Mouse (Mus musculus) cerebellum, postnatal 25 days (tissue): ENCODE data around the gene Tsc22d4.
"Not testable (repeated sequence)": the region's sequence is repeated elsewhere in the genome, so short reads cannot be mapped to it uniquely, and the experiment has no call there.

Experiments
- DNase-seq, 2 experiments: peaks; one replicate each; pipeline ENCODE4 v3.0.0; 2021; ENCODE audit warnings: mixed read lengths in 2 of 2

Tsc22d4 gene

DNA sequence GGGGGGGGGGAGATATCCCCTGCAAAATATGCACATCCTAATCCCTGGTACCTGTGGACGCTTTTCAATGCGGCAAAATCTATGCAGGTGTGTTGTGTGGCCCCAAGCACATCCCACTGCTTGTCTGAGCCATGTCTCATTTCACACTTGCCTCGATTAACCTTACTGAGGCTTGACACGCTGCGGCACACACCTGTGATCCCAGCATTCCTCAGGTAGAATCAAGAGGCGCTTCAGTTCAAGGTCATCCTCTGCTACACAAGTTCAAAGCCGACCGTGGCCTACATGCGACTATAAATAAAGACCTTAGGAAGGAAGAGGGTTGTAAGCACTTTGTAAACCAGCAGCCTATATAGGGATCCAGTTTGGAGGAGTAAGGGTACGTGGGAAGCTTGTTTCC lies 3.5 kb upstream of the Tsc22d4 start:
- no peak for DNase-seq

DNA sequence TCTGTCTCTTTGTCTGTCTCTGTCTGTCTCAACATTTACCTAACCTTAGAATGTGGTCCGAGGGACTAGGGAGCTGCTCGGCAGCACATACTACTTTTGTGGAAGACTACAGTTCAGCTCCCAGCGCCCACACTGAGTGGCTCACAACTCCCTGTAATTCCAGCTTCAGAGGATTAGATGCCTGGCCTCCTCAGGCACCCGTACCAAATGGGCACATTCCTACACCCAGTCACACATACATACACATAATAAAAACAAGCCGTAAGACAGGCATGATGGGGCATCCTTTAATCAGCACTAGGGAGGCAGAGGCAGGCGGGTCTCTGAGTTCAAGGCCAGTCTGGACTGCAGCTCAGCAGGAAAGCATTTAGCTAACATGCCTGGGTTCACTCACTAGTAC lies 2.7 kb upstream of the Tsc22d4 start:
- DNase-seq, result no peak

DNA sequence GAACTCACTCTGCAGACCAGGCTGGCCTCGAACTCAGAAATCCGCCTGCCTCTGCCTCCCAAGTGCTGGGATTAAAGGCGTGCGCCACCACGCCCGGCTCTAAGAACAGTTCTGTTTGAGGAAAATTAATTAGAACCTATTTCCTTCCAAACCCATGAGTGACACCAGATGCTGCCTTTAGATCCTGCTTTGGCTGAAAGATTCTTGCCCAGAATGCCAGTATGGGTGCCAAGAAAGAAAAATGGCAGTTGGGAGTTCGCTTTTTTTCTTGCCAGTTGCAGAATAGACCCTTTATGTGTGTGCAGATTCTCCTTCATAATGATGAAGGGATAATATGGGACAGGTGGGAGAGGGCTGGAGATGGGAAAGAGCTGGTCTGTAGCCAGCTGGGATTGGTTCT lies 1.3 kb upstream of the Tsc22d4 start:
- DNase-seq, result no peak

DNA sequence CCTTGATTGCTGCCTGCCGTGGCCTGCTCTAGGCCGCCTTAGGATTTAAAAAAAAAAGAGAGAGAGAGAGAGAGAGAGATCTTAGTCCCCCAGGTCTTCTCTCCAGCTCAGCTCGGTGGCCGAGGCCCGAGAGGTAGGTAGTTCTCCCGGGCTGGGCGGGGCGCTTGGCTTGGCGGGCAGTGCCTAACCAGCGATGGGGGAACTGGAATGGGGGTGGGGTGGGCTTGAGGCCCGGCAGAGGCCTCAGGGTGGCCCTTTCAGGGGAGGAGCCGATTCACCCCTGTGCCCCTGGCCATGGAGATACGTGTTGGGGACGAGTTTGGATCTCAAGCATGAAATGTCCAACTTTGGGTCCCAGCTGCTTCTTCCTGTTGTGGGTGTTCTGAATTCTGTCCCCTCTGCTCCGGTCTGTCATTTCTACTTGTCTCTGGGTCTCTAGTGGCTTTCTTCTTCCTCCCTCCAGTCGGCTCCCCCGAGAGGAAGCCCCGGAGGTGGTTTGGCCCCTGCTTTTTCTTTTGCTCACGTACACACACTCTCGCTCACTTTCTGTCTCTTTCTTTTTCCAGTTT lies 836 bp downstream of the Tsc22d4 start:
- peak; percentile 67 to 77 for DNase-seq

DNA sequence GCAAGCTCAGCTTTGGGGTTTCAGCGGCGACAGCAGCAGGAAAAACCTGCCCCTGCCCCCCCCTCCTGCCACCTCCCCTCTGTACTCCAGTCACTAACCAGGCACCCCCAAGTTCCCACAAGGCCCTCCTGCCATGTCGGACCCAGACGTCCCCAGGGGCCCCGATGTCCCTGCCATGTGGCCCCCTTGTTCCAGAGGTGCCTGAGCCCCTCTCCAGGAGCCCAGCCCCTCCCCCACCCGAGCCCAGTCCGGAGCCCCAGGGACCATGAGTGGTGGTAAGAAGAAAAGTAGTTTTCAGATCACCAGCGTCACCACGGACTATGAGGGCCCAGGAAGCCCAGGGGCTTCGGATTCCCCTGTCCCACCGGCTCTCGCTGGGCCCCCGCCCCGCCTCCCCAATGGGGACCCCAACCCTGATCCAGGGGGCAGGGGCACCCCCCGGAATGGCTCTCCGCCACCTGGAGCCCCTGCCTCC lies 1.4 kb downstream of the Tsc22d4 start:
- DNase-seq, result peak in 1 of 2 experiments; percentile 49

DNA sequence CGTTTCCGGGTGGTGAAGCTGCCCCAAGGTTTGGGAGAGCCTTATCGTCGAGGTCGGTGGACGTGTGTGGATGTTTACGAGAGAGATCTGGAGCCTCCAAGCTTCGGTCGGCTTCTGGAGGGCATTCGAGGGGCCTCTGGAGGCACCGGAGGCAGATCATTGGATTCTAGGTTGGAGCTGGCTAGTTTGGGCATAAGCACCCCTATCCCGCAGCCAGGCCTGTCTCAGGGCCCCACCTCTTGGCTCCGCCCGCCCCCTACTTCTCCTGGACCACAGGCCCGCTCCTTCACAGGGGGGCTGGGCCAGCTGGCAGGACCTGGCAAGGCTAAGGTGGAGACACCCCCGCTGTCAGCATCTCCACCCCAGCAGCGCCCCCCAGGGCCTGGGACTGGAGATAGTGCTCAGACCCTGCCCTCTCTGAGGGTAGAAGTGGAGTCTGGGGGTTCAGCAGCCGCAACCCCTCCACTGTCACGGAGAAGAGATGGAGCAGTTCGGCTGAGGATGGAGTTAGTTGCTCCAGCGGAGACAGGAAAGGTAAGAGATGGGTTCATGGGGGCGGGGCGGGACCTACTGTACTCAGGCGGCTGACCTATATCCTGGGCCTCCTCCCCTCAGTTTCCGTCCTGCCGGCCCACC lies 1.9 kb downstream of the Tsc22d4 start:
- peak; percentile 58 to 72 for DNase-seq

DNA sequence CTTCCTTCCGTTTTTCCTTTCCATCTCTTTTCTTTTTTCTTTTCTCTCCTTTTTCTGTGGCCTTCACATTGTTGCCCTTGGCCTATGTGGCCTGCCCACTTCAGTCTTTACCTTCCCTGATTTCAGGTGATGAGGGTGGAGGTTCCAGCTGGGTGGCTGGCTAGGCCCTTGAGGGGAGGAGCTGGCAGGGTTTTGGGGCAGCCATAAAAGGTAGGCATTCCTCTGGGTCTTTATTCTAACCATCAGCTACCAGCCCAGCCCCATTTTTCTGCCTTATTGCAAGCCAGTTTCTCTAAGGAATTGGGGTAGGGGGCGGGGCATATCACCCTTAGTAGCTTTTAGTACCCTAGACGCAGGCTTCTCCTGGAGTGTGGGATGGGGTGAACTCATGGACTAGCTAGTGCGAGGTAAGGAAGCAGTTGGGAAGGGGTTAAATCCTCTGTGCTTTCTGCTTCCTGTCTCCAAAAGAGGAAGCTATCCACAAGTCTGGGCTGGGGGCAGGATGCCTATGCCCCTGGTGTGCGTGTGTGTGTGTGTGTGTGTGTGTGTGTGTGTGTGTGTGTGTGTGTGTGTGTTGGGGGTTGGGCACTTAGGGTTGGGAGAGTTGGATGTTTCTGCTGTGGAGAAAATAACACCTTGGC lies 2.7 kb downstream of the Tsc22d4 start:
- no peak for DNase-seq

DNA sequence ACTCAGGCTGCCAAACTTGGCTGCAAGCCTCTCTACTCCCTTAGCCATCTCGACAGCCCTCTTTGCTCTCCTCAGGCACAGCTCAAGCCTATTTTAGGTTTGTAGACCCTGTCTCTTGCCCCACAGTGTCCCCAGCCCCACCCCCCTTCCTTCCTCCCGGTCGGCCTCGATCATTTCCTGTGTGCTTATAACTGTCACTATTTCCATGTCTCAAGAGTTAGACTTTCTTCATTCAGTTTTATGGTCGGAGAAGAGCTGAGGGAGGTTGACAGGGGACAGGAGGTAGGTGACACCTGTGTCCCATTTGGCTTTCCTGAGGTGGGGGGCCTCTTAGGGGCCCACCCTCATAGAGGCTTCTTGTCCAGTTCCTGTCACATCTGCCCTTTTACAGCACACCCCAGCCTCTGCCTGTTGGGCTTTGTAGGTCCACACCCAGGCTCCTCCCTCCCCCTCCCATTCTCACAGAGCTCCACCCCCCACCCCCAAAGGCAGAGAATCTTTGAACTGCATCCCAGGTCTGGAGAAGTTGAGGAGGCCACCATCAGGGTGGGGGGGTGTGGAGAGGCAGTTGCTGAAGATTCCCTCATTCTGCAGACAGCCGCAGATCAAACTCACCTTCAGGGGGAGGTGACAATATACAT lies 3.8 kb downstream of the Tsc22d4 start:
- DNase-seq, result no peak

DNA sequence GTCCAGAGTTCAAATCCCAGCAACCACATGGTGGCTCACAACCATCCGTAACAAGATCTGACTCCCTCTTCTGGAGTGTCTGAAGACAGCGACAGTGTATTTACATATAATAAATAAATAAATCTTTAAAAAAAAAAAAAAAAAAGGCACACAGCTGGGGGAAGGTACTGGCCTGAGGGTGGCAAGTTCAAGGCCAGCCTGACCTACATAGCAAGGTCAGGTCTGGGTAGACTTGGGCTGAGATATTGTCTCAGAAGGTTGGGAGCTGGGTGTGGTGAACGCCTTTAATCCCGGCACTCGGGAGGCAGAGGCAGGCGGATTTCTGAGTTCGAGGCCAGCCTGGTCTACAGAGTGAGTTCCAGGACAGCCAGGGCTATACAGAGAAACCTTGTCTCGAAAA lies 4.7 kb downstream of the Tsc22d4 start:
- DNase-seq, result not testable (repeated sequence)

DNA sequence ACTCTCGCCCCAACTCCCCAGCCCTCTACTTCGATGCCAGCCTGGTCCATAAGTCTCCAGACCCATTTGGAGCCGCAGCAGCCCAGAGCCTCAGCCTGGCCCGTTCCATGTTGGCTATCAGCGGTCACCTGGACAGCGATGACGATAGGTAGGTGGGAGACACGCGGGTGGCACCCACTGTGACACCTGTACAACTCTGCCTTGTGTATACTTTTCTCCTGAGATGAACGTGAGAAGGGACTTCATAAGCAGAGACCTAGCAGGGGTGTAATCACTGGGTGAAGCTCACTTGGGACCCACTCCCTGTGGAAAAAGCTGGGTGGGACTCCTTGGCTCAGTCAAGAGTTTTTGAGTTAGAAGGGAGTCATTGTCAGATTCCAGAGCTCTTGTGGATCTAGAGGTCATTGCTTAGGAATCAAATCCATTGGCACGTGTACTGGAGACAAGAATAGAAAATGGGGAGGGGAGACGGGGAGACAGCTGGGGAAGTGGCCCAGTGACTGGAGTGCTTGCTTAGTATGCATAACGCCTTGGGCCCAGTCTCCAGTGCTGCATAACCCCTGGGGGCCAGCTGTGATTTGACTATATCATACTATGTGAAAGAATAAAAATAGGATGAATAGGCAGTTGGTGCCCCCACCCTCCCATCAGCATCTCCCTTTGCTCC lies 5.8 kb downstream of the Tsc22d4 start:
- DNase-seq, result no peak

DNA sequence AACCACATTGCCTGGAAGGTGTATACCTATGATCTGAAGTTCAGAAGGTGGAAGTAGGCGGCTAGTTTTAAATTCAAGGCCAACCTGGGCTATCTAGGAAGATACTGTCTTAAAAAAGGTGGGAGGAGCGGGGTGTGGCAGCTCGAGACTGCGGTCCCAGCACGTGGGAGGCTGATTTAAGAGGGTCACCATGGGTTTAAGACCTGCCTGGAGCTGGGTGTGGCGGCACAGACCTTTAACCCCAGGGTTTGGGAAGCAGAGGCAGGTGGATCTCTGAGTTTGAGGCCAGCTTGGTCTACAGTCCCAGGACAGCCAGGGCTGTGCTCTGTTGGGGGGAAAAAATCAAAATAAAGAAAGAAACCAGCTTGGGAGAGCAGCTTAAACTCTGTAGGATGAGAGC lies 6.5 kb downstream of the Tsc22d4 start:
- DNase-seq, result no peak

DNA sequence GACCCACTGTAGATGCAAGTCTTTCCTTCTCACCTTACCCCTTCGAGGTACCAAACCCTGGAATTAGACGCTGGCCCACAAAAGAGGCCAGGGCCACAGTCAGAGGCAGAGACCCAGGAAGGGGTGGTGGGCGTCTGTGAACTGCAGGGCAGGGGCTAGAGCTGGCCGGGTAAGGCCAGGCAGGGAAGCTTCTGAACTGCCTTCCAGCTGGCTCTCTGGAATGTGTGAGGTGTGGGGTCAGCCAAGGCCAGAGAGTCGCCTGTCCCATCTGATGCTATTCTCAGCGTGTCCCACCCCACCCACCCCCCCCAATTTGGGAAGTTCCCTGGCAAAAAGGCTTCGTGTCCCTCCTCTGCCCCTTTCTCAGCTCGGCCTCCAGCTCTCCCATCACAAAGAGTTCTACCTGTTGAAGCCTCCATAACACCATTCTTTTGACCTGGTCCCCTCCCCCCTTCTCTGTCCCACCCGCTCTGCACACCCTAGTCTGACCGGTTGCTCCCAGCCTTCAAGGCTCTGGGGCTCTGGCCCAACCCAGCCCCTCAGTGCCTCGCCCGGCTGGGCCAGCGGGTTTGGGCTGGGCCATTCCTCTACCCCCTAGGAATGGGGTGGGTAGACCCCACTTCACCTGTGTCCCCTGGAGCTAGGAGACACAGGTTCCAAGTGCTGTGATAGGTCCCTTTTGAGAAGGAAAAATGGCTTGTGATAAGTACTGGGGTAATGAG lies 7.7 kb downstream of the Tsc22d4 start:
- no peak for DNase-seq

DNA sequence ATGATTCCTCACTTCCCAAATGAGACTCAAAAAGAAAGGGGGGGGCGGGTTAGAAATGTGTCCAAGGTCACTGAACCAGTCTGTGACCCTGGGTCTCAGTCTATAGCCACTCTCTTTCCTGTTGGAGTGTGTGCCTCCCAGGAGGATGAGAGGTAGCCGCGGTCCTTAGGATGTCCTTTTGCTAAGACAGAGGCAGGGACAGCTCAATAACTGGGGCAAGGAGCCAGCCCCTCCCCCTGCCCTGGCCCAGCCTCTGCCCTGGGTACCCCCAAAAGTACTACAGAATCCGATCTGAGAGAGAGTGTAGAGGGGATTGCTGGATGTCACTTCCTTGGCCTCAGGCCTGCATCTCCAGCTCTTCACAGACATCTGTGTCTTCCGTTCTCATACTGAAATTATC lies 9.9 kb downstream of the Tsc22d4 start:
- no peak for DNase-seq

DNA sequence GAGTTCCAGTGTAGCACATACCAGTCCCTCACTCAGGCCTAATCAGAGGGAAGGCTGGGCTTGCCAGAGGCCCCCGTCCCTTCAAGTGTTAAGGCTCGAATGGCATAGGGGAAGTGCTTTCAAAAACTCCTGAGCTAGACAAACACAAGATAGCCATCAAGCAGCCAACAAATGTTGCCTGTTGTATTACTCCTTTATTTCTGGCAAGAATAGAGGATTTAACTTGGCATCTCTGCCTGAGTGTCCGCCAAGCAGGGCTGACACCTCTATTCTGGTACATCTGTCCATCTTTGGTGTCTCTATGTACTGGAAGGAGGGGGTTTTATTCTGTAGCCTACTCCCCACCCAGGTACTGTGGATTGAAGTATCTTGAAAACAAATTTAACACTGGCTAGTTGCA lies 10.6 kb downstream of the Tsc22d4 start:
- peak; percentile 39 to 54 for DNase-seq

DNA sequence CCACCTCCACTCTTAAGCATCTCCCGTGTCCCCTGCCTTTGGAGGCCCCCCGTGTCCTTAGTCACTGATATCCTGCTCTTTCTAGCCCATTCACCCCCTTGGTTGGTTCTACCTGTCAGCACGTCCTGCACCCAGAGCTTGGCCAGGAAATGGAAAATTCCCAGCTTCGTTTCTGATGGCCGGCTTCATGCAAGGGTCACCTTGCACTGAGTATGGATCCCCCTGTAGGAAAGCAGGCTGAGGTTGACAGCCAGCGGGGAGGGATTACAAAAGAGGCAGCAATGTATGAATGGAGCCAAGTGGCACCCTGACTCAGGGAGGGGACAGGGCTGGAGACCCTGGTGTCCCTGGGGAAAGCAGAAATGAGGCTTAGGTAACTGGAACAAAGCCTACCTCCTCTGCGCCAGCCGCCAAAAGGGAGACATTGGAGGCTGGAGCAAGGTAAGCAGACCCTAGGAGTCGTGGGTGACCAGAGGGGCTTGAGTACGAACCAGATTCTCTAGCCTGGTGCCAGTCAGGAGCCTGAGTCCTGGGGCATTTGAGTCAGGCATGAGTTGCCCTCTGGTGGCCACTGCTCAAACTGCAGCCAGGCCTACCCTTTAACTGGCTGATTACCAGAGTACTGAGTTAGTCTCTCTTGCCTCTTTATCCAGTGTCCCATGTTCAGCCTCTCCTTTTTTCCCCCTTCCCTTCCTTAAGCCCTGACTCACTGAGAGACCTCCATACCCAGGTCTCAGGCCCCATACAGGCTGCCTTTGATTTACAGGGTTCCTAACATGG lies 11.5 kb downstream of the Tsc22d4 start:
- peak; percentile 93 to 94 for DNase-seq

DNA sequence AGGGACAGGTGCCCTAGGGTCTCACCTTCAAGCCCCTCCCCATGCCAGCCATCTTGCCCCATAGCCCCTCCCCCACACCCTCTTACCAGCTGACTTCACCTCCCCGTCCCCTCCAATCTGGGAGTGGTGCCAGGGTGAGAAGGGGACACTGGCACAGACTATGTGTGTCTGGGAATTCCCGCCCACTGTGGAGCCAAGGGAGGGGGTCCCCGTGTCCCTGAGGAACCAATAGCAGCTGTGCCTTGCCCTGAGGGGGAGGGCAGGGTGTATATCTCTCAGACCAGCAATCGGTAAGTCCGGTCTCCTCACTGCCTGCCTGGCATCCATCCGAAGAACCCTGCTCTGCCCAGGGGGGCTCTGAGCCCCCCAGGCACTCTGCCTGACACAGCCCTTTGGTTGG lies 12.4 kb downstream of the Tsc22d4 start:
- DNase-seq, result peak in 1 of 2 experiments; percentile 70

DNA sequence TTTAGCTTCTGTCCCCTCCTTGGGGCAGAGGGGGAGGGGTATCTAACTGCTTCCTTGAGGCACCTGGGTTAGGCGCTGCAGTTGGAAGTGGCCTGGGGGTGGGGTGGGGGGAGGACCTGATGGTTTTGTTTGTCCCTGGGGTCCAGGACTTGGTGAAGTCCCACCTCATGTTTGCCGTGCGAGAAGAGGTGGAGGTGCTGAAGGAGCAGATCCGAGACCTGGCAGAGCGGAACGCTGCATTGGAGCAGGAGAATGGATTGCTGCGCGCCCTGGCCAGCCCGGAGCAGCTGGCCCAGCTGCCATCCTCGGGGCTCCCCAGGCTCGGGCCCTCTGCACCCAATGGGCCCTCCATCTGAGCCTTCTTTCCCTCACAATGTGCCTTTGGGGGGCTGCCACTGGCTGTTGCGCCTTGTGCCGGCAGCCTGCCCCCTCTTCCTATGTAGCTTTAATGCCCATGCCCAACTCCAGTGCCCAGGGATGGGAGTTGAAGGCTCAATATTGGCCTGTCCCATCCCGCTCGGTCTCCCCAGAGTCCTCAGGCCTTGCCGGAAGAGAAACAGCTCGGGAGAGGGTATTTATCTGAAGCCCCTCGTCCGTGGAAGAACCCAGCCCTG lies 13.5 kb downstream of the Tsc22d4 start:
- peak in 1 of 2 experiments; percentile 18 for DNase-seq

DNA sequence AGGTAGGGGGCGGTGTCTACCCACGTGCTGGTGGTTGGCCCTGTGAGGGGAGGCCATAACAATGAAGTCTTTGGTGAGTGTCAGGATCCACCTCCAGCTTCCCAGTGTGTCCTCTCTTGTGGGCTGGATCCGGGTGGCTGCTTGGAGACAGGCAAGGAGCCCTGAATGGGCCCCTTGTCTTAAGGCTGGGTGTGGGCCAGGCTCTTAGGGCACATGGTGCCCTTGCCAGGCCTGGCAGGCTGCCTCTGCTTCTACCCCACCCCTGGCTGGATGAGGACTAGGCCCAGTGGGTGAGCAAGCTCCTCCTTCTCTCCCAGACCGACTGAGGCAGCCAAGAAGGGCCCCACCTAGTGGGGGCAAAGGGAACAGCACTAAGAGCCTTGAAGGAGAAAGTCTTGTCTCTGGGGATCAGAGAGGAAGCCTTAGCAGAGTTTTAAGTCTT lies 14.5 kb downstream of the Tsc22d4 start:
- DNase-seq, result peak; percentile 91 to 93

DNA sequence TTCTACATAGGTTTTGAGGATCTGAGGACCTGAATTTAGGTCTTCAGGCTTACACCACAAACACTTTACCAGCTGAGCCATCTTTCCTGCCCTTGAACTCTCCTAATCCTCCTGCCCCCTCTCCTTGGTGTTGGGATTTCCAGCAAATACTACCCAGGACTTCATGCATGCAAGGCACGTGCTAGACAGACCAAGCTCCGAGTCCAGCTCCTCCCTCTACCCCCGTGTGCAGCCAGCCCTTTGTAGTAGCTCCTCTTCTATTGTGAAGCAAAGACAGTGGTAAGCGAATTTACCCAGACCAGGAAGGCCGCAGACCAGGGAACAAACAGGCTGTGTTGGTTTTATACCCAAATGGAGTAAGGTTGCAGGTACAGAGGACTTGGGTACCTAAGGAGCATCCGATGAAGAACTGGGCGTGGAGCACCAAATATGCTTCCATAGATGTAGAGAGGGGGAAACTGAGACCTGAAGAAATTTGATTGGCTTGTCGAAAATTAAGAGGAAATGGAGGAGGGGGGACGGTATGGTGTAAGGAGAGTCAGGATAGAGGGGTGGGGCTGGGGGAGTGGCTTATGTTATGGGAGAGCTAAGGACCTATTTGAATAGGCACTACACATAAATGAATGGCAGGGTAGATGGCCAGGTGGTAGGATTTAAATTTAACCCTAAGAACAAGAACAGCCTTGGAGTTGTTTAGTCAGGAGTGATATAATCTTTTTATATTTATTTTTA lies 19.2 kb downstream of the Tsc22d4 start:
- DNase-seq, result no peak

DNA sequence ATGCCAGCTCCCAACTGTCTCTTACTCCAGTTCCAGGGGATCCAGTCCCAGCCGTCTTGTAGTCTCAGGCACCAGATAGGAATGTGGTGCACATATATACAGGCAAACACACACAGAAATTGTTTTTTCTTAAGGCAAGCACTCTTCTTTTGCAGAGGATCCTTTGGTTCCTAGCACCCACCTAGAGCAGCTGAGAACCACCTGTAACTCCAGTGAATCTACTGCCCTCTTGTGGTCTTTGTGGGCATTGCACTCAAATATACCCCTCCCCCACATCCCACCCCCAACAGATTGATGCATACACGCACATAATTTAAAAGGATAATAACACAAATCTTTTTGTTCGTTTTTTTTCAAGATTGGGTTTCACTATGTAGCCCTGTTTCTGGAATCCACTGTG lies 20.7 kb downstream of the Tsc22d4 start:
- DNase-seq, result no peak

DNA sequence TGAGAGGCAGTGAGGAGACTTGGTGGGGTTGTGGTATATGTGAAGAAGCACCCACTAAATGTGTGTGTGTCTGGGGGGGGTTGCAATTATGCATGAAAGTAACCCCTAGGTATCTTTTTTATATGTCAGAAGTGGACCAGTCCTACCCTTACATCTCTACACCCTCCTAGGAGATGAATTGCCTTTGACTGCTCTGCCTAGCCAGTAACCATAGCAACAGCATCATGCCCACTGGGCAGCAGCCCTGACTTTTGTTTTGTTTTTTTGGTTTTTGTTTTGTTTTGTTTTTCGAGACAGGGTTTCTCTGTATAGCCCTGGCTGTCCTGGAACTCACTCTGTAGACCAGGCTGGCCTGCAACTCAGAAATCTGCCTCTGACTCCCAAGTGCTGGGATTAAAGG lies 22.9 kb downstream of the Tsc22d4 start:
- no peak for DNase-seq
